Mouse (Mus musculus) neural tube, embryonic 13.5 days (tissue): ENCODE results near the gene Olfr312. TPM values are rescaled to one million over a fixed set of nuclear protein-coding genes. Genes with fewer than 3 reads are reported as not detected.
A peak's percentile ranks its signal among the peaks of the same experiment; 100 is the strongest.
"Not testable (repeated sequence)": the region's sequence is repeated elsewhere in the genome, so short reads cannot be mapped to it uniquely, and the experiment has no call there.

ENCODE experiments used
- ATAC-seq: fragments of 200-750 bp; cut with Nextera tagmentation; 2 replicates; pipeline ENCODE4 v1.8.0; 2017; ENCODE audit warnings: low read depth, mild to moderate bottlenecking, moderate TSS enrichment, moderate library complexity
- H3K27ac ChIP-seq: fragments of 300-500 bp; sonication (generic); replicated peaks from 2 replicates; pipeline ENCODE4 v1.5.1; 2015; ENCODE audit warnings: moderate library complexity, mild to moderate bottlenecking, inconsistent platforms
- H3K27me3 ChIP-seq: fragments of 300-500 bp; sonication (generic); 2 replicates; pipeline ENCODE4 v1.6.1; 2015; ENCODE audit warnings: mild to moderate bottlenecking, inconsistent platforms
- H3K36me3 ChIP-seq: fragments of 300-500 bp; sonication (generic); 2 replicates; pipeline ENCODE4 v1.6.1; 2015; ENCODE audit warnings: mild to moderate bottlenecking, inconsistent platforms
- H3K4me1 ChIP-seq: fragments of 300-500 bp; sonication (generic); replicated peaks from 2 replicates; pipeline ENCODE4 v1.6.1; 2015; ENCODE audit warnings: inconsistent platforms
- H3K4me2 ChIP-seq: fragments of 300-500 bp; sonication (generic); 2 replicates; pipeline ENCODE4 v1.6.1; 2015; ENCODE audit warnings: inconsistent platforms, mild to moderate bottlenecking, moderate library complexity
- H3K4me3 ChIP-seq: fragments of 300-500 bp; sonication (generic); 2 replicates; pipeline ENCODE4 v1.5.1; 2015; ENCODE audit warnings: mild to moderate bottlenecking, inconsistent platforms
- H3K9ac ChIP-seq: fragments of 300-500 bp; sonication (generic); 2 replicates; pipeline ENCODE4 v1.6.1; 2015; ENCODE audit warnings: moderate library complexity, mild to moderate bottlenecking, inconsistent platforms
- H3K9me3 ChIP-seq: fragments of 300-500 bp; sonication (generic); 2 replicates; pipeline ENCODE4 v1.6.1; 2016; ENCODE audit warnings: inconsistent platforms
- WGBS: fragments of 180-500 bp; shearing (Covaris S2); methylation state at CpG from one replicate; pipeline ENCODE4 v1.1.7; 2015; 5-methylcytosine and 5-hydroxymethylcytosine counted together
- polyA plus RNA-seq: library from polyadenylated mRNA; unstranded; fragments of >200 nt; fragmentation: Nextera tagmentation; extraction: Ambion mirVana; gene quantifications from 2 replicates; pipeline ENCODE4 v1.2.1, GENCODE M21; 2015

Gene Olfr312
- polyA plus RNA-seq, 1 experiment from 2014 or later = not detected

DNA sequence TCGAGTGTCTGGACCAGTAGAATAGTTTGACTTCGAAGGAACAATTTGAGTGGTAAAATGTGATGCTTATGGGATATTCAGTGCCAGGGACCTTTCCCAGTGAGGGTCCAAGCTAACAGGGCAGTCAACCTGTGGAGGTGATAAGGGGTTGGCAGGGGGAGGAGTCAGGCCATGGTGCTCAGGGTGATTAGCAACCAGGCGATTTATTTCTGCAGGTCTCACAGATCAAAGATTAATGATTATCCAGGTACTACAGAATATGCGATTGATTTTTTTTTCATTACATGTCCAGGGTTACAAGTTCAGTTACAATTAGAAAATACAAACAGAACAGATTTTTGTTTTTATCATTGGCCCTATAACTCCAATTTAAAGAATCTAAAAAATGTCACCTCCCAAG lies 25.2 kb upstream of the Olfr312 start:
- no peak overlapping the region for H3K9ac ChIP-seq
- ATAC-seq = no peak
- H3K9me3 ChIP-seq = no peaks in the 10 kb centered on the region
- H3K27me3 ChIP-seq = no peaks in the 10 kb centered on the region
- no peaks in the 10 kb centered on the region for H3K36me3 ChIP-seq
- WGBS = 80% methylated on average over 4 of the region's 4 CpGs
- H3K4me2 ChIP-seq = no peak overlapping the region
- H3K27ac ChIP-seq = no peak overlapping the region
- no peak overlapping the region for H3K4me3 ChIP-seq
- peaks cover 12% of the 10 kb centered on the region for H3K4me1 ChIP-seq

GRCm38 (mm10) chr11:58804393-58804792 lies 24.6 kb upstream of the Olfr312 start:
- ATAC-seq = no peak
- peaks cover 12% of the 10 kb centered on the region for H3K4me1 ChIP-seq

DNA sequence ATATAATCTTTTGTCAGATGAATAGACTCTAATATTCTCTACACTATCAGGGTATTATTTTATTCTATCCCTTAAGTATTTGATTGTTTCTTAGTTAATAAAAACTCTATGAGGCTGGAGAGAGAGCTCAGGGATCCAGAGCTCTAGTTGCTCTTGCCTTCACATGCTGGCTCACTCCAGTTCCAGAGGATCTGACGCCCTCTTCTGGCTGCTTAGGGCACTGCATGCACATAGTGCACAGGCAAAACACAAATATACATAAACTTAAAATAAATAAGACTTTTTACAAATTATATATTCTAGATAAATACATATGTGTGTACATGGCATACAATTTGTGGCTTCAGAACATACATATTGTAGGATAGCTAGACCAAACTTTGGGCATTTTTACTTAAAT lies 17.0 kb upstream of the Olfr312 start:
- Histone ChIP-seq H3K4me2 (no peak overlapping the region), H3K36me3 (no peaks in the 10 kb centered on the region), H3K9me3 (no peaks in the 10 kb centered on the region), H3K27ac (no peak overlapping the region), H3K9ac (no peak overlapping the region), H3K27me3 (no peaks in the 10 kb centered on the region), H3K4me1 (no peaks in the 10 kb centered on the region), H3K4me3 (no peak overlapping the region)
- WGBS = 12% methylated on average over 1 of the region's 1 CpGs
- ATAC-seq = no peak

More at GRCm38 (mm10) chr11:58804393-58804792, 24.6 kb upstream of the Olfr312 start:
- Histone ChIP-seq H3K4me3 (no peak overlapping the region), H3K27me3 (no peaks in the 10 kb centered on the region), H3K9me3 (no peaks in the 10 kb centered on the region), H3K4me2 (no peak overlapping the region), H3K36me3 (no peaks in the 10 kb centered on the region), H3K9ac (no peak overlapping the region), H3K27ac (no peak overlapping the region)
- WGBS = 81% methylated on average over 2 of the region's 2 CpGs

DNA sequence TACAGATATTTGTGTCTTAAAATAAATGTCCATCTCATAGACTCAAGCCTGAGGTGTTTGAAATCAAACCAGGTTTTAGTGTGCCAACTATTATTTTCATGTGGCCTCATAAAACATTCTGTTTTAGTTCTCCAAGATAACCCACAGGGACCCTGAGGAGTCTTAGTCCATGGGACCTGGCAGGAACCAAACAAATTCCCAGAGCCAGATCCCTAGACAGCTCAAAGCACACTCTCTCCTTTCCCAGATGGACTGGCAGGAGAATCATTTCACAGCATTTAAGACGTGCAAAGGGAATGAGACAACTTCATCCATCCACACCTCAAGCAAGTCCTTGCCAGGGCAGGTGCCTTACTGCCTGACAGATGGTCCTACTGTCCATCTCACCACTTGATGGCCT lies 14.3 kb upstream of the Olfr312 start, which contains the start of gene Olfr313:
Olfr313 (plus strand) TSS at position 301 of the 400 bp plus-strand sequence.
- WGBS = 54% methylated on average over 1 of the region's 1 CpGs

GRCm38 (mm10) chr11:58815676-58816075 lies 13.4 kb upstream of the Olfr312 start:
- 81% methylated on average over 1 of the region's 1 CpGs for WGBS
- no peak overlapping the region for H3K9ac ChIP-seq

More for the DNA sequence above, 14.3 kb upstream of the Olfr312 start, which contains the start of gene Olfr313:
- not testable (repeated sequence) for H3K4me2 ChIP-seq, H3K27ac ChIP-seq, H3K36me3 ChIP-seq, H3K4me1 ChIP-seq, H3K9me3 ChIP-seq, H3K27me3 ChIP-seq, ATAC-seq, H3K9ac ChIP-seq, H3K4me3 ChIP-seq

GRCm38 (mm10) chr11:58829764-58830163 lies 727 bp downstream of the Olfr312 start:
- no peaks in the 10 kb centered on the region for H3K9me3 ChIP-seq
- H3K4me3 ChIP-seq = no peak overlapping the region
- H3K9ac ChIP-seq = no peak overlapping the region
- H3K27ac ChIP-seq = no peak overlapping the region
- no peaks in the 10 kb centered on the region for H3K36me3 ChIP-seq
- H3K4me2 ChIP-seq = no peak overlapping the region
- ATAC-seq = no peak
- no peaks in the 10 kb centered on the region for H3K27me3 ChIP-seq
- 83% methylated on average over 3 of the region's 3 CpGs for WGBS
- H3K4me1 ChIP-seq = no peaks in the 10 kb centered on the region

More at GRCm38 (mm10) chr11:58815676-58816075, 13.4 kb upstream of the Olfr312 start:
- H3K27me3 ChIP-seq = no peaks in the 10 kb centered on the region
- H3K9me3 ChIP-seq = no peaks in the 10 kb centered on the region
- no peak for ATAC-seq
- H3K27ac ChIP-seq = no peak overlapping the region
- no peak overlapping the region for H3K4me2 ChIP-seq
- H3K4me1 ChIP-seq = no peaks in the 10 kb centered on the region
- H3K36me3 ChIP-seq = no peaks in the 10 kb centered on the region
- no peak overlapping the region for H3K4me3 ChIP-seq

DNA sequence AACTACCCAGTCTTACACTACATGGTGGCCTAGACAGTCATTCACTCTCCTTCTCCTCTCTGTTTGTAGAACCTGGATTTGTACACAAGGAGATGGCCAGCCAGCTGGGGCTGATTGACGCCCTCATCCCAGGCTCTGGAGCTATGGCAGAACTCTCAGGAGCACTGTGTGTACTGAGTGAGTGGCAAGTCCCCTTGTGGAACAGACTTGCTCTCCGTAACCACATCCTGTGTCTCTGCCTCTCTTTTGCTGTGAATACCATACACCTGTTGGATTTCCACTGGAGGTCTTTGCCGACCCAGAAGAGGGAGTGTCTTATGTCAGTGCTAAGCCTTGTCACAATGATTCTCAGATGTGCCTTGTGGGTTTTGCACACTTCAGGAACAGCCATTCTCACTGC lies 3.5 kb downstream of the Olfr312 start:
- not testable (repeated sequence) for H3K4me3 ChIP-seq, H3K9ac ChIP-seq, H3K4me1 ChIP-seq, H3K27me3 ChIP-seq, H3K4me2 ChIP-seq, H3K36me3 ChIP-seq, H3K27ac ChIP-seq, ATAC-seq, H3K9me3 ChIP-seq
- WGBS = 84% methylated on average over 3 of the region's 3 CpGs

DNA sequence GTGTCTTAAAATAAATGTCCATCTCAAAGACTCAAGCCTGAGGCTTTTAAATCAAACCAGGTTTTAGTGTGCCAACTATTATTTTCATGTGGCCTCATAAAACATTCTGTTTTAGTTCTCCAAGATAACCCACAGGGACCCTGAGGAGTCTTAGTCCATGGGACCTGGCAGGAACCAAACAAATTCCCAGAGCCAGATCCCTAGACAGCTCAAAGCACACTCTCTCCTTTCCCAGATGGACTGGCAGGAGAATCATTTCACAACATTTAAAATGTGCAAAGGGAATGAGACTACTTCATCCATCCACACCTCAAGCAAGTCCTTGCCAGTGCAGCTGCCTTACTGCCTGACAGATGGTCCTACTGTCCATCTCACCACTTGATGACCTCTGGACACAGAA lies 9.9 kb downstream of the Olfr312 start, which contains the start of gene Olfr311:
Olfr311 (plus strand) TSS at position 301 of the 400 bp plus-strand sequence.
- not testable (repeated sequence) for H3K27me3 ChIP-seq, H3K9me3 ChIP-seq, H3K36me3 ChIP-seq, H3K4me2 ChIP-seq, ATAC-seq, H3K4me3 ChIP-seq, H3K9ac ChIP-seq, H3K27ac ChIP-seq, H3K4me1 ChIP-seq

GRCm38 (mm10) chr11:58846919-58847461 lies 18.0 kb downstream of the Olfr312 start, which contains the start of gene Gm12258:
Gm12258 (plus strand) TSS chr11:58847158.
- under 1% methylated on average over 24 of the region's 24 CpGs for WGBS
- Histone ChIP-seq H3K4me3 (peak within 1 kb of the TSS; percentile 84), H3K9me3 (no peaks in the 10 kb centered on the region), H3K27ac (peak within 1 kb of the TSS; percentile 86), H3K36me3 (peaks cover 35% of the 10 kb centered on the region), H3K4me1 (peaks cover 17% of the 10 kb centered on the region), H3K27me3 (no peaks in the 10 kb centered on the region; the same call in 1 of the 2 replicates), H3K9ac (peak within 1 kb of the TSS; percentile 91), H3K4me2 (peak within 1 kb of the TSS; percentile 90)
- ATAC-seq = peak; percentile 100

- H3K9ac ChIP-seq = peak overlapping the region; percentile 91
- WGBS = 53% methylated on average over 9 of the region's 9 CpGs
These were observed 18.6 kb downstream of the Olfr312 start for GRCm38 (mm10) chr11:58847636-58848035.

GRCm38 (mm10) chr11:58849731-58850130 lies 20.7 kb downstream of the Olfr312 start:
- peaks cover 62% of the 10 kb centered on the region for H3K36me3 ChIP-seq
- no peak overlapping the region for H3K4me3 ChIP-seq
- no peak overlapping the region for H3K27ac ChIP-seq
- peaks cover 17% of the 10 kb centered on the region for H3K4me1 ChIP-seq
- no peak for ATAC-seq
- H3K9ac ChIP-seq = no peak overlapping the region
- 66% methylated on average over 2 of the region's 2 CpGs for WGBS
- H3K4me2 ChIP-seq = no peak overlapping the region
- no peaks in the 10 kb centered on the region; the same call in 1 of the 2 replicates for H3K27me3 ChIP-seq
- no peaks in the 10 kb centered on the region for H3K9me3 ChIP-seq

More at GRCm38 (mm10) chr11:58847636-58848035, 18.6 kb downstream of the Olfr312 start:
- peak overlapping the region; percentile 90 for H3K4me2 ChIP-seq
- H3K4me1 ChIP-seq = peaks cover 17% of the 10 kb centered on the region
- H3K27ac ChIP-seq = peak overlapping the region; percentile 86; the same call in 1 of the 2 replicates
- H3K36me3 ChIP-seq = peaks cover 41% of the 10 kb centered on the region
- H3K9me3 ChIP-seq = no peaks in the 10 kb centered on the region
- H3K4me3 ChIP-seq = peak overlapping the region; percentile 84
- no peaks in the 10 kb centered on the region; the same call in 1 of the 2 replicates for H3K27me3 ChIP-seq
- ATAC-seq = no peak

GRCm38 (mm10) chr11:58860744-58861143 lies 31.7 kb downstream of the Olfr312 start:
- H3K27ac ChIP-seq = no peak overlapping the region
- peaks cover 61% of the 10 kb centered on the region for H3K36me3 ChIP-seq
- H3K4me1 ChIP-seq = no peaks in the 10 kb centered on the region
- no peak for ATAC-seq
- H3K9me3 ChIP-seq = peaks cover 21% of the 10 kb centered on the region
- no peak overlapping the region for H3K4me2 ChIP-seq
- H3K27me3 ChIP-seq = no peaks in the 10 kb centered on the region
- no peak overlapping the region for H3K9ac ChIP-seq
- 97% methylated on average over 8 of the region's 8 CpGs for WGBS
- H3K4me3 ChIP-seq = no peak overlapping the region
